Mouse (Mus musculus) E14TG2a.4 (cell line): ENCODE measurements around the gene Keap1.

Experiments
- CTCF ChIP-seq: conservative IDR thresholded peaks from 2 replicates; pipeline ENCODE4 v1.5.1; 2014; ENCODE audit warnings: low read length
- NANOG ChIP-seq: IDR thresholded peaks from 2 replicates; pipeline ENCODE4 v1.6.1; 2014; ENCODE audit warnings: borderline replicate concordance, low read length, mixed read lengths
- POU5F1 ChIP-seq: IDR thresholded peaks from 2 replicates; pipeline ENCODE4 v1.6.1; 2014; ENCODE audit warnings: low read length, borderline replicate concordance

GRCm38 (mm10) chr9:21216050-21216841 lies 22.9 kb downstream of the Keap1 start:
- TF ChIP-seq POU5F1 (no peak), CTCF (no peak), NANOG (no peak)
